Mouse (Mus musculus): ENCODE data around the gene Trip11. TPM values are rescaled to one million over a fixed set of nuclear protein-coding genes. Genes with fewer than 3 reads are reported as not detected.

Gene Trip11
- polyA plus RNA-seq, 1 experiment from 2014 or later, result 24.3 TPM

DNA sequence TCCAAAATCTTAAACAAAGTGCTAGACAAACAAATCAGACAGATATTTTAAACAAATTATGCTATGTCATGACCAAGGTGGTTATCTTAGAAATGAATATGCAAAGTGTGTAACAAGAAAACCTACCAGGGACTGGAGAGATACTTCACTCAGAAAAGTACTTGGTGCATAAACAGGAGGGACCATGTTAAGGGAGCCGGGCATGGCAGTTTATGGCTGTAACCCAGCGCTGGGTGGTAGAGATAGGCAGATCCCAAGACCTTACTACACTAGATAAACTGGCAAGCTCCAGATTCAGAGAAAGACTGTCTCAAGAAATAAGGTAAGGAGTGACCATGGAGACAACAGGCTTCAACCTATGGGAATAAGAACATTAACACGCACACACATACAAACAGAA, 123.3 kb downstream of the Trip11 start:
- Histone ChIP-seq H3K9ac (replicated peaks; ENCODE audit: low read length) (no peak overlapping the region), H3K4me3 (replicated peaks; ENCODE audit: low read depth, low read length) (no peak overlapping the region), H3K27ac (replicated peaks; ENCODE audit: low read depth, low read length) (no peak overlapping the region), H3K4me2 (ENCODE audit: low read length) (no peak overlapping the region), H3K9me3 (ENCODE audit: control insufficient read depth, low read length) (no peaks in the 10 kb centered on the region), H3K4me1 (ENCODE audit: control insufficient read depth, insufficient read depth, low read length) (no peaks in the 10 kb centered on the region), H3K36me3 (ENCODE audit: control insufficient read depth, insufficient read depth, low read length) (no peaks in the 10 kb centered on the region), H3K27me3 (ENCODE audit: control insufficient read depth, insufficient read depth, low read length) (no peaks in the 10 kb centered on the region)
- ATAC-seq (ENCODE audit: low FRiP score, low TSS enrichment), result no peak
- no peak for DNase-seq
- 97% methylated on average over 3 of the region's 3 CpGs for WGBS

DNA sequence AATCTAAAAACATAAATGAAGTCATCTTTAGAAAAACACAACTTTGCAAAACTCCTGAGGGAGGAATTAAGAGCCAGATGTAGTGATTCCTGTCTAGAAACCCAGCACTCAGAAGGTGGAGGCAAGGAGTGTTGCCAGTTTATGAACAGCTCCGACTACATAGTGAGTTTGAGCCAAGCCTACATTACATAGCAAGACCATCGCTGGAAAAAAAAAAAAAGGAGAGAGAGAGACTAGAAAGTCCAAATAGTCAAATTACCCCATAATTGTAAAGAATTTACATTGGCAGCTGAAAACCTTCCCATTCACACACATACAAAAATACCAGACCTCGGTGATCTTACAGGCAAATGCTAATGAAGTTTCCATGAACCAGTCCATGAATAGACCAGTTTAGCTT, 123.8 kb downstream of the Trip11 start:
- Histone ChIP-seq H3K9ac (replicated peaks; ENCODE audit: low read length) (no peak overlapping the region), H3K4me1 (ENCODE audit: control insufficient read depth, insufficient read depth, low read length) (no peaks in the 10 kb centered on the region), H3K27me3 (ENCODE audit: control insufficient read depth, insufficient read depth, low read length) (no peaks in the 10 kb centered on the region), H3K9me3 (ENCODE audit: control insufficient read depth, low read length) (no peaks in the 10 kb centered on the region), H3K4me2 (ENCODE audit: low read length) (no peak overlapping the region), H3K36me3 (ENCODE audit: control insufficient read depth, insufficient read depth, low read length) (no peaks in the 10 kb centered on the region), H3K4me3 (replicated peaks; ENCODE audit: low read depth, low read length) (no peak overlapping the region), H3K27ac (replicated peaks; ENCODE audit: low read depth, low read length) (no peak overlapping the region)
- DNase-seq (no peak), ATAC-seq (ENCODE audit: low FRiP score, low TSS enrichment) (no peak)
- 84% methylated on average over 3 of the region's 3 CpGs for WGBS

Other genes starting within 250 kb of the Trip11 start
- 0.34 and 0.36 TPM in 2 replicates for gene Tc2n, start 194.7 kb downstream of the Trip11 start, polyA plus RNA-seq (2014; fragmentation: Nextera tagmentation; extraction: Ambion mirVana)
- 1.1 and 6.0 TPM in 2 replicates for gene Fbln5, start 94.2 kb downstream of the Trip11 start, polyA plus RNA-seq (2014; fragmentation: Nextera tagmentation; extraction: Ambion mirVana)
- gene Atxn3, start 45.0 kb upstream of the Trip11 start, polyA plus RNA-seq (2014; fragmentation: Nextera tagmentation; extraction: Ambion mirVana), result 13.6 and 19.5 TPM in 2 replicates
- gene Cpsf2, start 62.7 kb upstream of the Trip11 start, polyA plus RNA-seq (2014; fragmentation: Nextera tagmentation; extraction: Ambion mirVana), result 32.3 and 37.4 TPM in 2 replicates
- gene Slc24a4, start 215.5 kb upstream of the Trip11 start, polyA plus RNA-seq (2014; fragmentation: Nextera tagmentation; extraction: Ambion mirVana), result 0.89 and 1.2 TPM in 2 replicates

All from midbrain, embryonic 14.5 days (tissue).